Comparison of ENCODE assay signal across 7 mouse cellular contexts in the genomic region with DNA sequence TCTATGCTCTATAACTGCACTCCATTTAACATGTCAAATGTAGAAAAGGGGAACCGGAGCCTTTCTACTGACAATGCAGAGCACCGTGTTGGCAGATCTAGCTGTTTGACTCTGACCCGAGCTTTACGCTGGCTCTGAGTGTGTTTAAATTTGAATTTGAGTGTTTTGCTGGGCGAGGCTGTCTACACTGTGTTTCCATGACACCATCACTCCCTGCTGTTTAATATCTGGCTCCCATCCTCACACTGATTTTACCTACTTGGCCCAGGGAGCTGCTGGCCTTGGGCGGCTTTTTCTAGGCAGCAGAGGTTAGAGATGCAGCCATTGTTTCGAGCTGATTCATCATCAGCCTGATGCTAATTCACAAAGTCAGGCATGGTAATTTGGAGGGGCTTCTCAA.
A peak's percentile ranks its signal among the peaks of the same experiment; 100 is the strongest.
DNase-seq lines count a peak whose midpoint lies in the region; ATAC-seq and TF ChIP-seq lines count a peak whose summit lies in the region.

No protein-coding gene starts in this region.

- peak; percentile 51 for ATAC-seq in lung, embryonic 16.5 days (ENCODE audit: low read depth)
- ATAC-seq in embryonic facial prominence, embryonic 11.5 days (replicated peaks; ENCODE audit: insufficient number of reproducible peaks, low FRiP score, low TSS enrichment, low read depth): no peak
- peak; percentile 73 for ATAC-seq in limb, embryonic 15.5 days (ENCODE audit: insufficient number of reproducible peaks, low FRiP score, low TSS enrichment, low read depth)
- peak; percentile 47; the same call in 1 of the 2 replicates for ATAC-seq in stomach, postnatal 0 days (ENCODE audit: low FRiP score, low TSS enrichment)

- H3K27ac ChIP-seq in lung, embryonic 16.5 days (ENCODE audit: low read length): peak overlapping the region; percentile 2; the same call in 1 of the 2 replicates
- no peak overlapping the region for H3K27ac ChIP-seq in embryonic facial prominence, embryonic 11.5 days (replicated peaks; ENCODE audit: low read depth, low read length)
- H3K27ac ChIP-seq in limb, embryonic 15.5 days: peak overlapping the region; percentile 85
- H3K27ac ChIP-seq in stomach, postnatal 0 days (replicated peaks): peak overlapping the region; percentile 67

- no peak for TF ChIP-seq CTCF in stomach, postnatal 0 days (IDR thresholded peaks at IDR 0.05; ENCODE audit: low read depth)

- no peak overlapping the region for H3K4me2 ChIP-seq in lung, embryonic 16.5 days (ENCODE audit: low read depth, low read length)
- no peak overlapping the region for H3K4me2 ChIP-seq in embryonic facial prominence, embryonic 11.5 days (ENCODE audit: low read depth, low read length)
- no peak overlapping the region for H3K4me2 ChIP-seq in limb, embryonic 15.5 days
- H3K4me2 ChIP-seq in stomach, postnatal 0 days (replicated peaks; ENCODE audit: low read depth): no peak overlapping the region

- no peak overlapping the region for H3K4me3 ChIP-seq in lung, embryonic 16.5 days (ENCODE audit: low read length)
- no peak overlapping the region for H3K4me3 ChIP-seq in embryonic facial prominence, embryonic 11.5 days (ENCODE audit: low read depth, low read length)
- no peak overlapping the region for H3K4me3 ChIP-seq in limb, embryonic 15.5 days
- no peak overlapping the region for H3K4me3 ChIP-seq in stomach, postnatal 0 days (ENCODE audit: low read depth, low read length)

- H3K4me1 ChIP-seq in lung, embryonic 16.5 days (replicated peaks; ENCODE audit: control insufficient read depth, insufficient read depth, low read length): peaks cover 26% of the 10 kb centered on the region
- peaks cover 2% of the 10 kb centered on the region for H3K4me1 ChIP-seq in embryonic facial prominence, embryonic 11.5 days (ENCODE audit: control insufficient read depth, insufficient read depth, low read length)
- H3K4me1 ChIP-seq in limb, embryonic 15.5 days: peaks cover 33% of the 10 kb centered on the region
- H3K4me1 ChIP-seq in stomach, postnatal 0 days (replicated peaks; ENCODE audit: control insufficient read depth, insufficient read depth): peaks cover 3% of the 10 kb centered on the region; the same call in 1 of the 2 replicates

- no peak overlapping the region for H3K9ac ChIP-seq in lung, embryonic 16.5 days (ENCODE audit: low read length)
- H3K9ac ChIP-seq in embryonic facial prominence, embryonic 11.5 days (replicated peaks; ENCODE audit: low read length): no peak overlapping the region
- H3K9ac ChIP-seq in limb, embryonic 15.5 days: no peak overlapping the region
- H3K9ac ChIP-seq in stomach, postnatal 0 days (ENCODE audit: low read length): no peak overlapping the region

- no peaks in the 10 kb centered on the region for H3K9me3 ChIP-seq in lung, embryonic 16.5 days (ENCODE audit: control insufficient read depth, low read length)
- no peaks in the 10 kb centered on the region for H3K9me3 ChIP-seq in embryonic facial prominence, embryonic 11.5 days (replicated peaks; ENCODE audit: control insufficient read depth, low read length)
- no peaks in the 10 kb centered on the region for H3K9me3 ChIP-seq in limb, embryonic 15.5 days
- H3K9me3 ChIP-seq in stomach, postnatal 0 days (ENCODE audit: control insufficient read depth, low read length): no peaks in the 10 kb centered on the region

- H3K36me3 ChIP-seq in lung, embryonic 16.5 days (ENCODE audit: control insufficient read depth, insufficient read depth, low read length): no peaks in the 10 kb centered on the region
- no peaks in the 10 kb centered on the region for H3K36me3 ChIP-seq in embryonic facial prominence, embryonic 11.5 days (replicated peaks; ENCODE audit: control insufficient read depth, insufficient read depth, low read depth, low read length)
- no peaks in the 10 kb centered on the region for H3K36me3 ChIP-seq in limb, embryonic 15.5 days
- H3K36me3 ChIP-seq in stomach, postnatal 0 days (ENCODE audit: control insufficient read depth, insufficient read depth, low read length): no peaks in the 10 kb centered on the region

- no peak for TF ChIP-seq EP300 in stomach, postnatal 0 days (optimal IDR thresholded peaks at IDR 0.05)

- WGBS in lung, embryonic 16.5 days: 43% methylated on average over 7 of the region's 7 CpGs
- WGBS in embryonic facial prominence, embryonic 11.5 days: 68% methylated on average over 7 of the region's 7 CpGs
- WGBS in limb, embryonic 15.5 days: 39% methylated on average over 7 of the region's 7 CpGs
- 27% methylated on average over 7 of the region's 7 CpGs for WGBS in stomach, postnatal 0 days

- DNase-seq in lung, postnatal 4 days: no peak
- peak; percentile 41 for DNase-seq in embryonic facial prominence, embryonic 11.5 days (ENCODE audit: low spot score)
- DNase-seq in stomach, postnatal 0 days (ENCODE audit: low spot score): no peak
- DNase-seq in kidney, postnatal 25 days: no peak
- DNase-seq in layer of hippocampus, postnatal 25 days (ENCODE audit: extremely low spot score in 1 of 2, low spot score in 1 of 2): no peak

- H3K27me3 ChIP-seq in lung, embryonic 16.5 days (ENCODE audit: control insufficient read depth, insufficient read depth, low read depth, low read length): no peaks in the 10 kb centered on the region
- no peaks in the 10 kb centered on the region for H3K27me3 ChIP-seq in embryonic facial prominence, embryonic 11.5 days (ENCODE audit: control insufficient read depth, insufficient read depth, low read length)
- H3K27me3 ChIP-seq in limb, embryonic 15.5 days: no peaks in the 10 kb centered on the region
- no peaks in the 10 kb centered on the region for H3K27me3 ChIP-seq in stomach, postnatal 0 days (ENCODE audit: control insufficient read depth, insufficient read depth, low read length)
